Mouse (Mus musculus) hindbrain, embryonic 12.5 days (tissue): ENCODE measurements around the gene Prph. TPM values are rescaled to one million over a fixed set of nuclear protein-coding genes. Genes with fewer than 3 reads are reported as not detected.

Experiments used
- ATAC-seq: fragments of 200-750 bp; cut with Nextera tagmentation; 2 replicates; pipeline ENCODE4 v1.8.0; 2017; ENCODE audit warnings: moderate TSS enrichment; ENCODE audit not compliant: low FRiP score
- H3K27ac ChIP-seq: fragments of 300-500 bp; sonication (generic); 2 replicates; pipeline ENCODE4 v1.5.1; 2016; ENCODE audit warnings: mild to moderate bottlenecking
- H3K27me3 ChIP-seq: fragments of 300-500 bp; sonication (generic); 2 replicates; pipeline ENCODE4 v1.6.1; 2016; ENCODE audit warnings: mild to moderate bottlenecking
- H3K36me3 ChIP-seq: fragments of 300-500 bp; sonication (generic); 2 replicates; pipeline ENCODE4 v1.6.1; 2016; ENCODE audit warnings: mild to moderate bottlenecking
- H3K4me1 ChIP-seq: fragments of 300-500 bp; sonication (generic); 2 replicates; pipeline ENCODE4 v1.6.1; 2016
- H3K4me2 ChIP-seq: fragments of 300-500 bp; sonication (generic); replicated peaks from 2 replicates; pipeline ENCODE4 v1.6.1; 2016; ENCODE audit warnings: mild to moderate bottlenecking
- H3K4me3 ChIP-seq: fragments of 300-500 bp; sonication (generic); 2 replicates; pipeline ENCODE4 v1.5.1; 2016; ENCODE audit warnings: mild to moderate bottlenecking
- H3K9ac ChIP-seq: fragments of 300-500 bp; sonication (generic); 2 replicates; pipeline ENCODE4 v1.6.1; 2016; ENCODE audit warnings: mild to moderate bottlenecking, moderate library complexity
- H3K9me3 ChIP-seq: fragments of 300-500 bp; sonication (generic); replicated peaks from 2 replicates; pipeline ENCODE4 v1.6.1; 2016; ENCODE audit warnings: mild to moderate bottlenecking
- WGBS: fragments of 180-500 bp; shearing (Covaris S2); methylation state at CpG from one replicate; pipeline ENCODE4 v1.1.7; 2016; 5-methylcytosine and 5-hydroxymethylcytosine counted together
- polyA plus RNA-seq: library from polyadenylated mRNA; unstranded; fragments of >200 nt; fragmentation: Nextera tagmentation; extraction: Ambion mirVana; gene quantifications from 2 replicates; pipeline ENCODE4 v1.2.1, GENCODE M21; 2016

Prph gene
- polyA plus RNA-seq, 1 experiment from 2014 or later, result 23.3 TPM

GRCm38 (mm10) chr15:99026259-99026658 is 28.7 kb upstream of the Prph start:
- WGBS, result 66% methylated on average over 4 of the region's 4 CpGs
- H3K36me3 ChIP-seq, result no peaks in the 10 kb centered on the region
- peaks cover 3% of the 10 kb centered on the region for H3K9me3 ChIP-seq
- no peak for ATAC-seq
- H3K27ac ChIP-seq, result no peak overlapping the region
- H3K27me3 ChIP-seq, result peaks cover 18% of the 10 kb centered on the region
- peaks cover 12% of the 10 kb centered on the region for H3K4me1 ChIP-seq
- no peak overlapping the region for H3K4me3 ChIP-seq
- no peak overlapping the region for H3K9ac ChIP-seq
- no peak overlapping the region for H3K4me2 ChIP-seq

DNA sequence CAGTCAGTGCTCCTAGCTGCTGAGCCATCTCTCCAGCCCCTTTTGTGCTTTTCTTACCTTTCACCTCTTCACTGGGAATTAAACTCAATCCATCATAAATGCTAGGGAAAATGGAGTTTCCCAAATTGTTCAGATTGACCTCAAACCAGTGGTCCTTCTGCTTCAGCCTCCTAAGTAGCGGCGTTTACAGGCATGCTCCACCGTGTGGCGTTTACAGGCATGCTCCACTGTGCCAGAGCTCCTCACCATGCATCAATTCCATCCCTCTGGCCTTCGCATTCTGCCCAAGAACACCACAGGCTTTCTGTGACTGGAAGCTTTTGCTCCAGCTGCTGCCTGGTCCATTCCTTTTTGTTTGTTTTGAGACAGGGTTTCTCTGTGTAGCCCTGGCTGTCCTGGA is 27.9 kb upstream of the Prph start:
- Histone ChIP-seq H3K9me3 (no peaks in the 10 kb centered on the region), H3K27me3 (peaks cover 20% of the 10 kb centered on the region), H3K36me3 (no peaks in the 10 kb centered on the region), H3K4me2 (no peak overlapping the region), H3K4me1 (peaks cover 15% of the 10 kb centered on the region), H3K4me3 (no peak overlapping the region), H3K27ac (no peak overlapping the region), H3K9ac (no peak overlapping the region)
- no peak for ATAC-seq
- 69% methylated on average over 5 of the region's 5 CpGs for WGBS

- H3K27me3 ChIP-seq, result peaks cover 20% of the 10 kb centered on the region
- H3K4me1 ChIP-seq, result peaks cover 24% of the 10 kb centered on the region
- peak overlapping the region; percentile 58 for H3K27ac ChIP-seq
- no peaks in the 10 kb centered on the region for H3K36me3 ChIP-seq
- H3K4me3 ChIP-seq, result peak overlapping the region; percentile 37
- H3K9ac ChIP-seq, result peak overlapping the region; percentile 55
- H3K4me2 ChIP-seq, result peak overlapping the region; percentile 64
- ATAC-seq, result no peak
- WGBS, result under 1% methylated on average over 8 of the region's 10 CpGs
- no peaks in the 10 kb centered on the region for H3K9me3 ChIP-seq
Measured at GRCm38 (mm10) chr15:99028874-99029458, 26.0 kb upstream of the Prph start.

GRCm38 (mm10) chr15:99029619-99030584 is 25.1 kb upstream of the Prph start, which contains the start of gene Tuba1c:
Gene Tuba1c, plus strand, starts transcription at chr15:99029891.
- WGBS, result under 1% methylated on average over 51 of the region's 52 CpGs
- Histone ChIP-seq H3K27me3 (peaks cover 20% of the 10 kb centered on the region), H3K9ac (peak within 1 kb of the TSS; percentile 55), H3K4me2 (peak within 1 kb of the TSS; percentile 64), H3K36me3 (peaks cover 3% of the 10 kb centered on the region; the same call in 1 of the 2 replicates), H3K4me3 (peak within 1 kb of the TSS; percentile 37), H3K4me1 (peaks cover 24% of the 10 kb centered on the region), H3K9me3 (no peaks in the 10 kb centered on the region), H3K27ac (peak within 1 kb of the TSS; percentile 58)
- peak; percentile 81 for ATAC-seq

DNA sequence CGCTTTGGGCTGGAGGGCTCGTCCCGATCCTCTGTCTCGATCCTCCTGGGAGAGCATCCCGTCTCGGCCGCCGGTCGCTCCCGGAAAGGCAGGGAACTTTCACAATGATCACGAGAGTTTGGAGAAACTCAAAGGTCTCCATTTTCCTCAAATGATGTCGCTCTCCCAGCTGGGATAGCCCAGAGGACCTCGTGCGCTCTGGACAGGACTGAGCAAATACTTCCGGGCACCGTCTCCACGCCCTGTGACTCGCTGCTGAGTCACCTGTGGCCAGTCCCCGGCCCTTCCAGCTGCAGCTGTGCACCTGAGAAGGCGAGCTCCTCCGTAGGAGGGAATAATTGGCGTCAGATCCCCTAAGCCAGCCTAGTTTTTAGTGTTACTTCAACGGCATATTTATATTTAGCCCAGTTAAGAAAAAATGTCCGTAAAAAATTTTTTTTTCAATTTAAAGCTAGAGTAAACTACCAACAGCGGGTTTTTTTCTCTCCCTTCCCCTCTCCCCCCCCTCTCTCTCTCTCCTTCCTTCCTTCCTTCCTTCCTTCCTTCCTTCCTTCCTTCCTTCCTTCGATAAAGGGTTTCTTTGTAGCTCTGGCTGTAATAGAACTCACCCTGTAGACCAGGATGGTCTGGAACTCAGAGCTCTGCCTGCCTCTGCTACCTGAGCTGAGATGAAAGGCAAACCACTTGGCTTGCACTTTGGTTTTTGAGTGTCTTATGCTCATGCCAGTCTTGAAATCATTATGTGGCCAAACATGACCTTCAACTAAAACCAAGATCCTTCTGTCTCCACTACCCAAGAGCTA is 24.2 kb upstream of the Prph start:
- peaks cover 11% of the 10 kb centered on the region; the same call in 1 of the 2 replicates for H3K36me3 ChIP-seq
- peak overlapping the region; percentile 37 for H3K4me3 ChIP-seq
- H3K27me3 ChIP-seq, result peaks cover 20% of the 10 kb centered on the region
- WGBS, result 14% methylated on average over 26 of the region's 26 CpGs
- H3K4me1 ChIP-seq, result peaks cover 24% of the 10 kb centered on the region
- no peaks in the 10 kb centered on the region for H3K9me3 ChIP-seq
- H3K9ac ChIP-seq, result peak overlapping the region; percentile 55
- no peak overlapping the region for H3K27ac ChIP-seq
- H3K4me2 ChIP-seq, result peak overlapping the region; percentile 64
- ATAC-seq, result no peak

GRCm38 (mm10) chr15:99031388-99031675 is 23.6 kb upstream of the Prph start:
- Histone ChIP-seq H3K4me1 (peaks cover 24% of the 10 kb centered on the region), H3K36me3 (peaks cover 14% of the 10 kb centered on the region), H3K9ac (no peak overlapping the region), H3K4me2 (peak overlapping the region; percentile 64), H3K9me3 (no peaks in the 10 kb centered on the region), H3K27me3 (peaks cover 20% of the 10 kb centered on the region), H3K4me3 (peak overlapping the region; percentile 37), H3K27ac (no peak overlapping the region)
- WGBS, result 83% methylated on average over 4 of the region's 4 CpGs
- no peak for ATAC-seq

DNA sequence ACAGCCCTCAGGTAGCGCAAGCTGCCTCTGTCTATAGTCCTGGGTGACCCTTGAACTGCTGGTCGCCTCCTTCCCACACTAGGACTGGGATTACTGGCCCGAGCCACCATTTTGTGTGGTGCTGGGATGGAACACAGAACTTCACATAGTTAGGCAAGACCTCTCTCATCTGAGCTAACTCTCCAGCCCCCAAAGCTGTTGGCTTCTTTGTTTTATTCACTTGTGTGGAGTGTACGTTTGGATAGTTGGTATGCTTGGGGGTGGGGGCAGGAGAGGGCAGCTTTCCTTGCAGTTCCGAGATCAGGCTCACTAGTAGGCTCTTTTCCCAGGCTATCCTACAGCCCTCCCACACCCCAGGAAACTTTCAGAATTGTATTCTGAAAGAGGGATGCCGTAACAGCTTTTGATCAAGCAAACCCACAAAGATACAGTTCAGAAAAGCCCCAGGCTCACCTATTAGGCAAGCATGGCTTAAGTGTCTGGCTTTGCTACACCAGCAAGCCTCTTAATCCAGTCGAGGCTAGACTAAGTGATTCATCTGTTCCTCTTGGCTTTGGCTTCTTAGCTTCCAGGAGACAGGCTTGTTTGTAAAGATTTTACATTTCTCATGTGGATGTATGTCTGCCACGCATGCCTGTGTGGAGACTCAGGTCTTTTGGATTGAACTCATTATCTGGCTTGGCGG is 22.8 kb upstream of the Prph start:
- Histone ChIP-seq H3K27ac (no peak overlapping the region), H3K4me2 (peak overlapping the region; percentile 64), H3K4me1 (peaks cover 24% of the 10 kb centered on the region), H3K27me3 (peaks cover 20% of the 10 kb centered on the region), H3K4me3 (0 out of 2 replicates have a peak overlapping the region, but pooled peaks have one; percentile 3), H3K9me3 (no peaks in the 10 kb centered on the region), H3K36me3 (peaks cover 19% of the 10 kb centered on the region), H3K9ac (0 out of 2 replicates have a peak overlapping the region, but pooled peaks have one; percentile 8)
- WGBS, result 81% methylated on average over 9 of the region's 9 CpGs
- no peak for ATAC-seq

DNA sequence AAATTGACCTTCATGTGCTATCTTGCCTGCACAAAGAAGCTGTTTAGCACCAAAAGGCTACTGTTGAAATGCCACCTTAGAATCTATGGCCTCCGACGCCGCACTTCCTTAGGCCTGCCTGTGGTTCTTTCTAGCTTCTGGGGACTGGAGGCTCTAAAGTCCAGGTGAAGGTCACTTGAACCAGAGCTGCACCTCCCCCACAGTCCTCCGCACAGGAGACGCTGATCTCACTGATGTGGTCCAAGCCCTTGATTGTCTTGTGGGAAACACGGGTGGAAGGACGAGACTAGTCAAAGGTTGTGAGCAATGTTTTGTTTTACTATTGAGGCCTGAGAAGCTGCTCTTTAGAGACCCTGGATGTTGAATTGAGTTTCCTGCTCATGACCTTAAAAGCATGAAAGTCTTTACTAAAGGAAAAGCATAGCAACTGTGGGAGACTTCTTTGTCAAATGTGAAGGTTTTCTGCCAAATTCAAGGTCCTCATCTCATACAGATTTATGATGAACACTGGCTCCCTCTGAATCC is 22.2 kb upstream of the Prph start:
- 70% methylated on average over 7 of the region's 7 CpGs for WGBS
- Histone ChIP-seq H3K27ac (no peak overlapping the region), H3K4me3 (no peak overlapping the region)

DNA sequence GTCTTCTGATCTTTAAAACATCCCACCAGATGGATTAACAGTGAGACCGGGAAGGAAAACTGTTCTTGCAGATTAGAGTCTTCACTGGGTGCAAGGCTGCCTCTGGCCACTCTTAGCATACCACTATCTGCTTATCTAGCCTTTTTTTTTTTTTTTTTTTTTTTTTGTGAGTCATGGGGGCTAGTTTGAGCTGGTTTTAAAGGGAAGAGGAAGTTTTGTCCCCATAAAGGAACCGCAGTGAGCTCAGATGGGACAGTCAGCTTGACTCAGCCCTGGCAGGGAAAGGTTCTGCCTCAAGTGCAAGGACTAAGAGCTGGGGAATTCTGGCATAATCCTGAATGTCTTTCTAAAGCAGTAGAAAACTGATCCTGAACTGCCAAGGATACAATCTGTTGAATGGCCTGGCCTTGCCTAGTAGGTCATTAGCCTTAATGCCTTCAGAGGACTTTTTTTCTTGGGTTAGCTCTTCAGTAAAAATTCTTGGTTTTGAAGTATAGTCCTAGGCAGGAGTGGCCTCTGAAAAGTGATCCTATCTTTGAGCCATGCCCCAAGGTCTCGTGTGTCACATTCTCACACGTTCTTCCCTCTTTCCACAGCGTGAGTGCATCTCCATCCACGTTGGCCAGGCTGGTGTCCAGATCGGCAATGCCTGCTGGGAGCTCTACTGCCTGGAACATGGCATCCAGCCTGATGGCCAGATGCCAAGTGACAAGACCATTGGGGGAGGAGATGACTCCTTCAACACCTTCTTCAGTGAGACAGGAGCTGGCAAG is 21.3 kb upstream of the Prph start:
- Histone ChIP-seq H3K4me3 (no peak overlapping the region), H3K27ac (no peak overlapping the region), H3K9ac (no peak overlapping the region), H3K36me3 (peaks cover 19% of the 10 kb centered on the region), H3K9me3 (no peaks in the 10 kb centered on the region), H3K27me3 (peaks cover 20% of the 10 kb centered on the region), H3K4me1 (peaks cover 24% of the 10 kb centered on the region), H3K4me2 (no peak overlapping the region)
- ATAC-seq, result no peak
- 92% methylated on average over 7 of the region's 7 CpGs for WGBS

More for the DNA sequence above, 22.2 kb upstream of the Prph start:
- no peak for ATAC-seq
- H3K36me3 ChIP-seq, result peaks cover 19% of the 10 kb centered on the region
- H3K27me3 ChIP-seq, result peaks cover 20% of the 10 kb centered on the region
- peaks cover 24% of the 10 kb centered on the region for H3K4me1 ChIP-seq
- no peak overlapping the region for H3K9ac ChIP-seq
- H3K4me2 ChIP-seq, result peak overlapping the region; percentile 64
- no peaks in the 10 kb centered on the region for H3K9me3 ChIP-seq

GRCm38 (mm10) chr15:99035431-99035830 is 19.5 kb upstream of the Prph start:
- Histone ChIP-seq H3K27ac (no peak overlapping the region), H3K4me3 (no peak overlapping the region), H3K36me3 (peaks cover 19% of the 10 kb centered on the region), H3K9ac (no peak overlapping the region), H3K27me3 (peaks cover 10% of the 10 kb centered on the region), H3K9me3 (no peaks in the 10 kb centered on the region), H3K4me2 (no peak overlapping the region), H3K4me1 (peaks cover 12% of the 10 kb centered on the region; the same call in 1 of the 2 replicates)
- no peak for ATAC-seq
- WGBS, result 81% methylated on average over 4 of the region's 4 CpGs
